Mouse (Mus musculus) inflammation-experienced regulatory T-cells, adult 16 weeks (primary cell): ENCODE data around the gene Ren1. TPM values are rescaled to one million over a fixed set of nuclear protein-coding genes. Genes with fewer than 3 reads are reported as not detected.

ENCODE experiments used
- polyA plus RNA-seq: library from polyadenylated mRNA; unstranded; fragments of 100-300 nt; shearing (Covaris generic); gene quantifications from one replicate; pipeline ENCODE4 v1.2.1, GENCODE M21; 2017

The Ren1 gene
- polyA plus RNA-seq, result not detected

GRCm38 (mm10) chr1:133350210-133350609 lies at the start of gene Ren1:
Gene Ren1, plus strand, starts transcription at chr1:133350510.

DNA sequence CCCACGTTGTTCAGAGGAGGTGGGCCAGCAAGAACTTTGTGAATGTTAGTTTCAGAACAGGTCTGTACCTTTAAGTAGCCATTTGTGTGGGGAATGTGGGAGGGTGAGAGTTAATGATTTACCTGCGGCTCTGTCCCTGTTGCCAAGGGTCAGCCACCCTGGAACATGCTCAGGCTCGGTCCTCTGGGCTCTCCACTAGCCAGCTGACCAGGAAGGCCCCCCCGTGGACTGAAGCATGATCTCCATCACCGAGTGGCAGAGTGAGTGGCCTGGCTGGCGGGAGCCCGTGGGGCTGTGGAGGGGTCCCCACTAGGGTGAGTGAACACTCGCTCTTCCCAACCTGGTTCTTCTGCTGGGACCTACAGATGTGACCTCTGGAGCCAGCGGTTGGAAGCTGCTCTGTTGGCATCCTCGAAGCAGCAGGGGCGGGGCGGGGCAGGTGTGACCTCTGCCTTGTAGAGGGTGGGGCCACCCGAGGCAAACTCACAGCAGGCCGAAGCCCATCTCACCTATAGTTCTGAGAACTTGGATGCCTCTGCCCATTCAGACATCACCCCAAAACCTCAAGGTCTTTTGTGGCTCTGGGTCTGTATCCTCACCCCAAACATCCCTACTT lies 40.5 kb upstream of the Ren1 start, which contains the start of gene Golt1a:
Gene Golt1a, plus strand, starts transcription at position 149 of the 616 bp plus-strand sequence.

DNA sequence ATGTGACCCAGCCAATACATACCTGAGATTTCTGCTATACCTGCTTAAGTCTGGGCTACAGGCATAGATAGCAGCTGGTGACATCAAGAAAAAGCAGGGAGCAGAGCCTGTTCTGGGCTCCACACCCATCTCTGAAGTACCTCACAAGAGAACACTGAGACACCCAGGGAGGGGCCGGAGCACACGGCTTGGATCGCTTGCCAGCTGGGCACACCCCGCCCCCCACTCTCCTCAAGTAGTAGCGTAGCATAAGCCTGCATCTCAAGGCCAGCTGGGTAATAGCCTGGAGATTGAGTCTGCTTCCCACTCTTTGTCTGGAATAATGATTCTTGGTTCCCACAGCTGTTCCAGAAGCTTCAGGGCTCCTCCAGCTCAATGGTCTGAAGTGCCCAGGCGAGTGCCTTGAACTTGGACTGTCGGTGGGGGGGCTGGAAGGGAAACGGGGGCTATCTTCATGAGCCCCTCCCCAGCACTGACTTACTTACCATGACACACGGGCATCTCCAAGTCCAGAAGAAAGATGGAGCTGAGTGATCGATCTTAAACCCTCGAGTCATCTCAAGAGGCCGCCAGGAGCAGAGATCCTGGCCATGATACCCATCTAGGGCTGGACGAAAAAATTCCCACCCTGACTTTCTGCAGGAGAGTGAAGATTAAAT lies 28.9 kb upstream of the Ren1 start, which contains the start of gene Kiss1:
Gene Kiss1, plus strand, starts transcription at position 609 of the 659 bp plus-strand sequence.

GRCm38 (mm10) chr1:133363276-133364021 lies 13.1 kb downstream of the Ren1 start, which contains the start of gene Etnk2:
Gene Etnk2, plus strand, starts transcription at chr1:133363572.

Other genes with a start within 250 kb of the Ren1 start
- gene Ppp1r15b, start 219.4 kb upstream of the Ren1 start, polyA plus RNA-seq, result 62.5 TPM
- gene Plekha6, start 186.3 kb upstream of the Ren1 start, polyA plus RNA-seq, result 0.55 TPM
- not detected for gene Golt1a, start 40.7 kb upstream of the Ren1 start, polyA plus RNA-seq
- not detected for gene Kiss1, start 28.6 kb upstream of the Ren1 start, polyA plus RNA-seq
- not detected for gene Etnk2, start 13.1 kb downstream of the Ren1 start, polyA plus RNA-seq
- gene Sox13, start 73.9 kb downstream of the Ren1 start, polyA plus RNA-seq, result not detected